Mouse (Mus musculus) embryonic facial prominence, embryonic 10.5 days (tissue): Measurements from ENCODE around the gene Calm2. TPM values are rescaled to one million over a fixed set of nuclear protein-coding genes. Genes with fewer than 3 reads are reported as not detected.

Experiments
- polyA plus RNA-seq: library from polyadenylated mRNA; unstranded; fragments of >200 nt; fragmentation: Nextera tagmentation; extraction: Ambion mirVana; gene quantifications from 2 replicates; pipeline ENCODE4 v1.2.1, GENCODE M21; 2016

Calm2 gene
- polyA plus RNA-seq, 1 experiment from 2014 or later = 1,119 TPM

Other genes with a start within 250 kb of the Calm2 start
- gene Mcfd2, start 181.0 kb downstream of the Calm2 start, polyA plus RNA-seq = 75.2 and 81.8 TPM in 2 replicates
- gene Ttc7, start 164.0 kb downstream of the Calm2 start, polyA plus RNA-seq = 3.6 and 4.0 TPM in 2 replicates
- gene Stpg4, start 19.2 kb downstream of the Calm2 start, polyA plus RNA-seq = not detected in 2 replicates
- gene Epcam, start 189.0 kb upstream of the Calm2 start, polyA plus RNA-seq = 76.2 and 81.0 TPM in 2 replicates
- 124 and 131 TPM in 2 replicates for gene Msh2, start 225.4 kb upstream of the Calm2 start, polyA plus RNA-seq